Mouse (Mus musculus): ENCODE measurements around the gene Scgb1b30. TPM values are rescaled to one million over a fixed set of nuclear protein-coding genes. Genes with fewer than 3 reads are reported as not detected.

The Scgb1b30 gene
- polyA plus RNA-seq, 1 experiment from 2014 or later = not detected

DNA sequence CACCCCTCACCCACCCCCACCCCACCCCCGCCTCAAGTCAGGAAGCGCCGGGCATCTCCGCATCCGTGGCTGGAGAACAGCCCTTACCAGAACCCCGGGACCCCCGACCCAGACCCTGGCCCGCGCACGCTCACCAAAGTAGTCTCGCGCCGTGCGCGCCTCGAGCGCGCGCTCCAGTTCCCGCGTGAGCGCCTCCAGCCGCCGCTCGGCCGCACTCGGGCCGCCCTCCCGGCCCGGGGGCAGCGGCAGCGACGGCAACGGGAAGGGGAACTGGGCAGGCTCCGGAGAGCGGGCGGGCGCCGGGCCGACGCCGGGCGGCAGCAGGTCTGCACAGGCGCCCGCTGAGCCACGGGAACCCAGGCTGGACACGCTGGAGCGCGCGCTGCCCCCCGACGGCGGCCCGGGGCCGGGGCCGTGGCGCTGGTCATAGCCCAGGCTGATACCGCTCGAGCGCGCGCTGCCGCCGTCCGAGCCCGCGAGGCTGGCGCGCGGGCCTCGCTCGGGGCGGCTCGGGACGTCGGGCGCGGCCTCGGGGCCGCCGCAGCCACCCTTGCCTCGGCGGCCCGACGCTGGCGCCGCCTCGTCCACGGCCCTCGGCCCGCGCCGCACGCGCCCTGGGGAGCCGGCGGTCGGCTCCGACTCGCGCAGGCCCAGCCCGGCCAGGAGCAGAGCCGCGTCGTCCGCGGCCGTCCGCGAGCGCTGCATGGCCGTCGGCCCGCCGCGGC is 37.3 kb downstream of the Scgb1b30 start:
- ATAC-seq (ENCODE audit: low FRiP score) = peak; percentile 78
- Histone ChIP-seq H3K4me2 (peak overlapping the region; percentile 63), H3K4me3 (peak overlapping the region; percentile 77), H3K27me3 (no peaks in the 10 kb centered on the region), H3K9ac (peak overlapping the region; percentile 90), H3K36me3 (no peaks in the 10 kb centered on the region; the same call in 1 of the 2 replicates), H3K27ac (peak overlapping the region; percentile 78), H3K9me3 (no peaks in the 10 kb centered on the region), H3K4me1 (replicated peaks) (peaks cover 24% of the 10 kb centered on the region)
- WGBS = under 1% methylated on average over 84 of the region's 116 CpGs

DNA sequence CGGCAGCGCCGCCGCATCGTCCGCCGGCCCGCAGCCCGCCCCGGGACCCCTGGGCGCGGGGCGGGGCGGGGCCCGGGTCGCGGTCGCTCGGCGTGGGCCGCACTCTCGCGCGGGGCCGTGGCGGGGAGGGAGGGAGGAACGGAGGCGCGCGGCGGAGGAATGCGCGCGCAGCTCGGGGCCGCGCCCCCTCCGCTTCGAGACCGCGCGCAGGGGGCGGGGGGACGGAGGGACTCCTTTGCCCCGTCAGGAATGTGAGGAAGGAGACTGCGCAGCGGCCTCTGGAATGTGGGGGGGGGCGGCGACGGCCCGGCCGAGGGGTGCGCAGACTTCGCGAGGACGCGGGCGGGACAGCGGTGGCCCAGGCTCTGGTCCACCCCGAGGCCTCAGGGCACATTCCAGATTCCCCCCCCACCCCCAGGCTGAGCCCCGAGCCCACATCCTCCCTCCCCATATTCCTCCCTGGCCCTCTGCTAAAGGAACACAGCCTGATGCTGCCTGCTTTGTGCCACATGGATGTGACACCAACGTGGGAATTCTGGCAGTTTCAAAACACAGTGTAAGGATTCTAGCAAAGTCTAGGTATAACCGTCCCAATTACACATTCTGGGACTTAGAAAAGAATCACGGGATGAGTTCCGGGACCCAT is 38.0 kb downstream of the Scgb1b30 start, which contains the start of gene Wtip:
Gene Wtip (minus strand): TSS at position 152 of the 646 bp plus-strand sequence.
- Histone ChIP-seq H3K9ac (peak within 1 kb of the TSS; percentile 90), H3K4me1 (replicated peaks) (peaks cover 24% of the 10 kb centered on the region), H3K36me3 (no peaks in the 10 kb centered on the region), H3K27me3 (no peaks in the 10 kb centered on the region), H3K4me2 (peak within 1 kb of the TSS; percentile 63), H3K27ac (peak within 1 kb of the TSS; percentile 78), H3K4me3 (peak within 1 kb of the TSS; percentile 77), H3K9me3 (no peaks in the 10 kb centered on the region)
- 2% methylated on average over 24 of the region's 65 CpGs for WGBS
- ATAC-seq (ENCODE audit: low FRiP score) = peak; percentile 89

DNA sequence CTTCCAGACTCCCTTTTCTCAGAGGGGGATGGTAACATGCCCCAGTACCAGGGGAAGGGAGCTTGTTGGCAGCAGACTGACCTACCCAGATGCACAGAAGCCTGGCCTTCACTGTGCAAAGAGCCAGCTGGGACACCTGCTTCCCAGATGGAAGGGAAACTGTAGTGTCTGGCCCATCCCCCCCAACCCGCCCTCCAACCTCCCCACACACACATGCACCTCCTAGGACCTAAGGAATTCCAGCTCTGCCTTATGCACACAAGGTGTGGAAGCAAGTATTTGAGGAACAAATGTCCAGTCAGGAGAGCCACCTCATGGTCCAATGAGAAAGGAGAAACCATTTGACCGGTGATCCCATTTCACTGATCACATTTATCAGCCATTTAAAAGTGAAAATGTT is 39.1 kb downstream of the Scgb1b30 start:
- peak; percentile 7; the same call in 1 of the 2 replicates for ATAC-seq (ENCODE audit: low FRiP score)
- no peaks in the 10 kb centered on the region for H3K9me3 ChIP-seq

DNA sequence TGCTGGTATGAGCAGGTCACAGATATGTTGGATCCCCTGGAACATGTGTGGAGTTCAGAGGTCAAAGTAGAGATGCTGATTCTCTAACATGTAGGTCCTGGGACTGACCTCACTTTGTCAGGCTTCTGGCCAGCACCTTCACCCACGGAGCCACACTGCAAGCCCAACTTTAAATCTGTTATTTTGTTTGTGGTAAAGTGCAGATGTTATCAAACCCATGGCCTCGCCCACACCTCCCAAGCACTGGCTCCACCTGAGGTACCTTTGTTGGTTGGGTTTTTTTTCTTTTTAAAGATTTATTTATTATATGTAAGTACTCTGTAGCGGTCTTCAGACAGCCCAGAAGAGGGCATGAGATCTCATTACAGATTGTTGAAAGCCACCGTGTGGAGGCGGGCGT is 44.3 kb downstream of the Scgb1b30 start:
- H3K4me2 ChIP-seq = no peak overlapping the region
- H3K4me1 ChIP-seq (replicated peaks) = no peaks in the 10 kb centered on the region
- no peak for ATAC-seq (ENCODE audit: low FRiP score)
- 90% methylated on average over 6 of the region's 6 CpGs for WGBS
- H3K9me3 ChIP-seq = no peaks in the 10 kb centered on the region
- peaks cover 47% of the 10 kb centered on the region for H3K36me3 ChIP-seq
- no peaks in the 10 kb centered on the region for H3K27me3 ChIP-seq
- H3K4me3 ChIP-seq = no peak overlapping the region
- H3K27ac ChIP-seq = no peak overlapping the region
- H3K9ac ChIP-seq = no peak overlapping the region

More for the DNA sequence above, 39.1 kb downstream of the Scgb1b30 start:
- Histone ChIP-seq H3K9ac (no peak overlapping the region), H3K36me3 (no peaks in the 10 kb centered on the region), H3K4me1 (replicated peaks) (peaks cover 24% of the 10 kb centered on the region), H3K4me2 (no peak overlapping the region), H3K4me3 (no peak overlapping the region), H3K27me3 (no peaks in the 10 kb centered on the region), H3K27ac (no peak overlapping the region)
- 95% methylated on average over 2 of the region's 2 CpGs for whole genome bisulfite sequencing

DNA sequence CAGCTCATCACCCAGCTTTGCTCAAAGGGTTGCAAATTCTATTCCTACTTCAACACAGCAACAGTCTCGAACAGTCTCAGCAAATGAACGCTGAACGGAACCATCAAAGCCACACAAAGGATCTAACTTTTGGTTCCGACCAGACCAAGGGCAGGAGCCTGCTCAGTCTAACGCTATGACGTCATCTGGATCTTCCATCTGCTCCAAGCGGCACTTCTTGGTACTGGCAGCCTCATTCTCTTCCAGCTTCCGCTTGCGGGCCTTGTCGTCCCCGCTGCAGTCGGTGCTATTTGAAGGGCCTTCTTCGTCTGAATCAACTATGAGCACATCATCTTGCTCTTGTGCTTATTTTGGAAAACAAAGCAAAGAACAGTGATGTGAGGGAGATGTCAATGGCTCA is 45.9 kb downstream of the Scgb1b30 start:
- WGBS = 97% methylated on average over 13 of the region's 13 CpGs
- no peak overlapping the region for H3K9ac ChIP-seq

DNA sequence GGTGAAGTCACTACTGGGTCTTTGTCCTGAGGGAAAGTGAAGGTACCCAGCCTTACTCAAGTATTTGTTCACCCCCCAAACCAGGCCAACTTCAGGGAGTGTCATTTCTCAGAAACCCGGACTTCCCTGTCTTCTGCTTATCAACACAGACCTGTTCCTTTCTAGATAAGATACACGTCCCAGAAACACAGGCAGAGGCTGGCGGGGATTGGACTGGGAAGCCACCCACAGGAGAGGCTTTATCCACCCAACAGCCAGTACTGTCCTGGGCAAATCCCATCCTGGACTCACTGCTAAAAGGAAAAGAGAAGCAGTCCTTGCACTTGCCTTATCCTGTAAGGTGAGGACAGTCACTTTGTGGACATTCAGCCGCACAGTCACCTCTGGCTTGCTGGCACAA is 52.0 kb downstream of the Scgb1b30 start:
- no peak for ATAC-seq (ENCODE audit: low FRiP score)
- 93% methylated on average over 4 of the region's 4 CpGs for WGBS

More for the DNA sequence above, 45.9 kb downstream of the Scgb1b30 start:
- Histone ChIP-seq H3K4me3 (no peak overlapping the region), H3K4me2 (no peak overlapping the region), H3K9me3 (no peaks in the 10 kb centered on the region), H3K36me3 (peaks cover 62% of the 10 kb centered on the region), H3K4me1 (replicated peaks) (no peaks in the 10 kb centered on the region), H3K27me3 (no peaks in the 10 kb centered on the region), H3K27ac (no peak overlapping the region)
- no peak for ATAC-seq (ENCODE audit: low FRiP score)

More for the DNA sequence above, 52.0 kb downstream of the Scgb1b30 start:
- Histone ChIP-seq H3K4me2 (no peak overlapping the region), H3K27ac (no peak overlapping the region), H3K27me3 (no peaks in the 10 kb centered on the region), H3K4me3 (no peak overlapping the region), H3K36me3 (peaks cover 98% of the 10 kb centered on the region), H3K9me3 (0 out of 2 replicates have a peak, but pooled peaks cover 3% of the 10 kb centered on the region), H3K9ac (no peak overlapping the region), H3K4me1 (replicated peaks) (no peaks in the 10 kb centered on the region)

Other genes with a start within 250 kb of the Scgb1b30 start
- gene Scgb2b26, start 150.4 kb upstream of the Scgb1b30 start, polyA plus RNA-seq (2015; fragmentation: Nextera tagmentation; extraction: Ambion mirVana) = not detected in 2 replicates
- not detected in 2 replicates for gene Scgb2b27, start 81.5 kb upstream of the Scgb1b30 start, polyA plus RNA-seq (2015; fragmentation: Nextera tagmentation; extraction: Ambion mirVana)
- gene Scgb1b27, start 73.9 kb upstream of the Scgb1b30 start, polyA plus RNA-seq (2015; fragmentation: Nextera tagmentation; extraction: Ambion mirVana) = not detected in 2 replicates
- 3.1 and 4.6 TPM in 2 replicates for gene Wtip, start 37.8 kb downstream of the Scgb1b30 start, polyA plus RNA-seq (2015; fragmentation: Nextera tagmentation; extraction: Ambion mirVana)
- 195 and 198 TPM in 2 replicates for gene Uba2, start 74.2 kb downstream of the Scgb1b30 start, polyA plus RNA-seq (2015; fragmentation: Nextera tagmentation; extraction: Ambion mirVana)
- 82.7 and 87.9 TPM in 2 replicates for gene Pdcd2l, start 101.2 kb downstream of the Scgb1b30 start, polyA plus RNA-seq (2015; fragmentation: Nextera tagmentation; extraction: Ambion mirVana)
- gene Gpi1, start 134.9 kb downstream of the Scgb1b30 start, polyA plus RNA-seq (2015; fragmentation: Nextera tagmentation; extraction: Ambion mirVana) = 216 TPM in 2 replicates
- gene Gm6096, start 155.6 kb downstream of the Scgb1b30 start, polyA plus RNA-seq (2015; fragmentation: Nextera tagmentation; extraction: Ambion mirVana) = not detected in 2 replicates
- 32.1 and 34.4 TPM in 2 replicates for gene 4931406P16Rik, start 218.1 kb downstream of the Scgb1b30 start, polyA plus RNA-seq (2015; fragmentation: Nextera tagmentation; extraction: Ambion mirVana)